Mouse (Mus musculus) stomach, embryonic 16.5 days (tissue): ENCODE measurements around the gene Arid2. TPM values are rescaled to one million over a fixed set of nuclear protein-coding genes. Genes with fewer than 3 reads are reported as not detected.
"Not testable (repeated sequence)": the region's sequence is repeated elsewhere in the genome, so short reads cannot be mapped to it uniquely, and the experiment has no call there.

ENCODE experiments used
- ATAC-seq: fragments of 200-750 bp; cut with Nextera tagmentation; 2 replicates; pipeline ENCODE4 v1.8.0; 2017; ENCODE audit warnings: moderate number of reproducible peaks, moderate TSS enrichment; ENCODE audit not compliant: insufficient read depth, low FRiP score
- H3K27ac ChIP-seq: fragments of 300-500 bp; sonication (generic); 2 replicates; pipeline ENCODE4 v1.5.1; 2014; ENCODE audit warnings: low read length
- H3K27me3 ChIP-seq: fragments of 300-500 bp; sonication (generic); 2 replicates; pipeline ENCODE4 v1.6.1; 2014; ENCODE audit warnings: low read length, control low read depth, mixed read lengths; ENCODE audit not compliant: control insufficient read depth, insufficient read depth
- H3K36me3 ChIP-seq: fragments of 300-500 bp; sonication (generic); 2 replicates; pipeline ENCODE4 v1.6.1; 2014; ENCODE audit warnings: low read length; ENCODE audit not compliant: control insufficient read depth, insufficient read depth
- H3K4me1 ChIP-seq: fragments of 300-500 bp; sonication (generic); 2 replicates; pipeline ENCODE4 v1.6.1; 2014; ENCODE audit warnings: low read length, control low read depth, mixed read lengths; ENCODE audit not compliant: control insufficient read depth, insufficient read depth
- H3K4me2 ChIP-seq: fragments of 300-500 bp; sonication (generic); 2 replicates; pipeline ENCODE4 v1.6.1; 2014; ENCODE audit warnings: low read depth, low read length, mixed read lengths
- H3K4me3 ChIP-seq: fragments of 300-500 bp; sonication (generic); replicated peaks from 2 replicates; pipeline ENCODE4 v1.5.1; 2014; ENCODE audit warnings: mild to moderate bottlenecking, low read length
- H3K9ac ChIP-seq: fragments of 300-500 bp; sonication (generic); 2 replicates; pipeline ENCODE4 v1.6.1; 2014; ENCODE audit warnings: low read length
- H3K9me3 ChIP-seq: fragments of 300-500 bp; sonication (generic); replicated peaks from 2 replicates; pipeline ENCODE4 v1.6.1; 2016; ENCODE audit warnings: low read length, control low read depth; ENCODE audit not compliant: control insufficient read depth
- WGBS: fragments of 180-500 bp; shearing (Covaris S2); extraction: QIAGEN DNeasy Blood & Tissue Kit; methylation state at CpG from one replicate; pipeline ENCODE4 v1.1.7; 2014; 5-methylcytosine and 5-hydroxymethylcytosine counted together
- polyA plus RNA-seq: library from polyadenylated mRNA; unstranded; fragments of >200 nt; fragmentation: Nextera tagmentation; extraction: Ambion mirVana; gene quantifications from 2 replicates; pipeline ENCODE4 v1.2.1, GENCODE M21; 2015

Arid2 gene
- polyA plus RNA-seq, 1 experiment from 2014 or later = 19.7 TPM

- 93% methylated on average over 2 of the region's 4 CpGs for WGBS
- H3K27me3 ChIP-seq, ATAC-seq, H3K4me2 ChIP-seq, H3K4me1 ChIP-seq, H3K27ac ChIP-seq, H3K36me3 ChIP-seq, H3K9ac ChIP-seq, H3K9me3 ChIP-seq, H3K4me3 ChIP-seq: not testable (repeated sequence)
These were observed 41.4 kb downstream of the Arid2 start for GRCm38 (mm10) chr15:96328722-96329121.

- Histone ChIP-seq H3K9me3 (no peaks in the 10 kb centered on the region), H3K36me3 (no peaks in the 10 kb centered on the region)
These were observed 43.2 kb downstream of the Arid2 start for GRCm38 (mm10) chr15:96330536-96330935.

GRCm38 (mm10) chr15:96332468-96333213, 45.3 kb downstream of the Arid2 start:
- Histone ChIP-seq H3K27me3 (no peaks in the 10 kb centered on the region), H3K36me3 (no peaks in the 10 kb centered on the region), H3K4me2 (no peak overlapping the region), H3K27ac (no peak overlapping the region), H3K4me3 (no peak overlapping the region), H3K4me1 (no peaks in the 10 kb centered on the region), H3K9me3 (no peaks in the 10 kb centered on the region), H3K9ac (no peak overlapping the region)
- no peak for ATAC-seq
- WGBS = 84% methylated on average over 9 of the region's 9 CpGs

More at GRCm38 (mm10) chr15:96330536-96330935, 43.2 kb downstream of the Arid2 start:
- no peak for ATAC-seq
- H3K4me1 ChIP-seq = no peaks in the 10 kb centered on the region
- no peaks in the 10 kb centered on the region for H3K27me3 ChIP-seq
- no peak overlapping the region for H3K27ac ChIP-seq
- 70% methylated on average over 3 of the region's 3 CpGs for WGBS
- H3K4me2 ChIP-seq = no peak overlapping the region
- H3K9ac ChIP-seq = no peak overlapping the region
- no peak overlapping the region for H3K4me3 ChIP-seq

GRCm38 (mm10) chr15:96333350-96333749, 46.0 kb downstream of the Arid2 start:
- H3K27me3 ChIP-seq = no peaks in the 10 kb centered on the region
- ATAC-seq = no peak
- H3K27ac ChIP-seq = no peak overlapping the region
- WGBS = 80% methylated on average over 5 of the region's 5 CpGs
- no peaks in the 10 kb centered on the region for H3K9me3 ChIP-seq
- H3K4me1 ChIP-seq = no peaks in the 10 kb centered on the region
- no peak overlapping the region for H3K4me2 ChIP-seq
- no peak overlapping the region for H3K4me3 ChIP-seq
- H3K36me3 ChIP-seq = no peaks in the 10 kb centered on the region
- H3K9ac ChIP-seq = no peak overlapping the region

- WGBS = 78% methylated on average over 2 of the region's 2 CpGs
- ATAC-seq = no peak
These were observed 53.6 kb downstream of the Arid2 start for GRCm38 (mm10) chr15:96340924-96341323.

GRCm38 (mm10) chr15:96342097-96342496, 54.8 kb downstream of the Arid2 start:
- Histone ChIP-seq H3K9ac (no peak overlapping the region), H3K4me2 (no peak overlapping the region), H3K27me3 (no peaks in the 10 kb centered on the region), H3K9me3 (no peaks in the 10 kb centered on the region), H3K4me3 (no peak overlapping the region), H3K36me3 (no peaks in the 10 kb centered on the region), H3K4me1 (peaks cover 14% of the 10 kb centered on the region; the same call in 1 of the 2 replicates), H3K27ac (no peak overlapping the region)
- 94% methylated on average over 8 of the region's 8 CpGs for WGBS
- ATAC-seq = no peak

More at GRCm38 (mm10) chr15:96340924-96341323, 53.6 kb downstream of the Arid2 start:
- Histone ChIP-seq H3K27ac (no peak overlapping the region), H3K4me1 (peaks cover 11% of the 10 kb centered on the region; the same call in 1 of the 2 replicates), H3K4me2 (no peak overlapping the region), H3K4me3 (no peak overlapping the region), H3K27me3 (no peaks in the 10 kb centered on the region), H3K9me3 (no peaks in the 10 kb centered on the region), H3K9ac (no peak overlapping the region), H3K36me3 (no peaks in the 10 kb centered on the region)

- 74% methylated on average over 3 of the region's 3 CpGs for WGBS
- H3K9ac ChIP-seq = no peak overlapping the region
- H3K27me3 ChIP-seq = no peaks in the 10 kb centered on the region
- H3K36me3 ChIP-seq = no peaks in the 10 kb centered on the region
- no peak overlapping the region for H3K4me2 ChIP-seq
- H3K27ac ChIP-seq = no peak overlapping the region
- no peak overlapping the region for H3K4me3 ChIP-seq
- ATAC-seq = peak; percentile 78
- H3K9me3 ChIP-seq = no peaks in the 10 kb centered on the region
- peaks cover 14% of the 10 kb centered on the region; the same call in 1 of the 2 replicates for H3K4me1 ChIP-seq
These were observed 55.6 kb downstream of the Arid2 start for GRCm38 (mm10) chr15:96342871-96343270.

- no peak overlapping the region for H3K9ac ChIP-seq
- WGBS = 41% methylated on average over 6 of the region's 7 CpGs
- peaks cover 16% of the 10 kb centered on the region; the same call in 1 of the 2 replicates for H3K4me1 ChIP-seq
- H3K27ac ChIP-seq = peak overlapping the region; percentile 33; the same call in 1 of the 2 replicates
- ATAC-seq = peak; percentile 64; the same call in 1 of the 2 replicates
- no peaks in the 10 kb centered on the region for H3K27me3 ChIP-seq
- no peak overlapping the region for H3K4me3 ChIP-seq
- H3K9me3 ChIP-seq = no peaks in the 10 kb centered on the region
- H3K4me2 ChIP-seq = no peak overlapping the region
- no peaks in the 10 kb centered on the region for H3K36me3 ChIP-seq
These were observed 57.4 kb downstream of the Arid2 start for GRCm38 (mm10) chr15:96344591-96345285.

- Histone ChIP-seq H3K27ac (peak overlapping the region; percentile 33; the same call in 1 of the 2 replicates), H3K9me3 (no peaks in the 10 kb centered on the region), H3K4me1 (peaks cover 16% of the 10 kb centered on the region; the same call in 1 of the 2 replicates), H3K36me3 (peaks cover 3% of the 10 kb centered on the region; the same call in 1 of the 2 replicates), H3K4me3 (no peak overlapping the region), H3K27me3 (no peaks in the 10 kb centered on the region), H3K4me2 (no peak overlapping the region), H3K9ac (no peak overlapping the region)
- no peak for ATAC-seq
- WGBS = 71% methylated on average over 6 of the region's 6 CpGs
These were observed 58.1 kb downstream of the Arid2 start for GRCm38 (mm10) chr15:96345312-96345849.
